Mouse (Mus musculus): Measurements from ENCODE around the gene Rd3.

Gene Rd3

GRCm38 (mm10) chr1:191957321-191957720 is 19.8 kb upstream of the Rd3 start:
- in situ Hi-C loops (cut with MboI; ENCODE audit: low pct_unique_long_range_greater_than_20kb in 1 of 2, low sequenced_read_pairs in 2 of 2, unreplicated experiment in 1 of 2): no loop called here

- in situ Hi-C loops (cut with MboI; ENCODE audit: low pct_unique_long_range_greater_than_20kb in 1 of 2, low sequenced_read_pairs in 2 of 2, unreplicated experiment in 1 of 2): no loop called here
These were observed 16.2 kb upstream of the Rd3 start for GRCm38 (mm10) chr1:191960946-191961345.

GRCm38 (mm10) chr1:191963413-191963812 is 13.8 kb upstream of the Rd3 start:
- in situ Hi-C loops (cut with MboI; ENCODE audit: low pct_unique_long_range_greater_than_20kb in 1 of 2, low sequenced_read_pairs in 2 of 2, unreplicated experiment in 1 of 2): no loop called here

GRCm38 (mm10) chr1:191963948-191964772 is 13.0 kb upstream of the Rd3 start:
- in situ Hi-C loops (cut with MboI; ENCODE audit: low pct_unique_long_range_greater_than_20kb in 1 of 2, low sequenced_read_pairs in 2 of 2, unreplicated experiment in 1 of 2): no loop called here

- in situ Hi-C loops (cut with MboI; ENCODE audit: low pct_unique_long_range_greater_than_20kb in 1 of 2, low sequenced_read_pairs in 2 of 2, unreplicated experiment in 1 of 2): no loop called here
These were observed 12.2 kb upstream of the Rd3 start for GRCm38 (mm10) chr1:191964773-191965481.

GRCm38 (mm10) chr1:191969939-191970338 is 7.2 kb upstream of the Rd3 start:
- in situ Hi-C loops (cut with MboI; ENCODE audit: low pct_unique_long_range_greater_than_20kb in 1 of 2, low sequenced_read_pairs in 2 of 2, unreplicated experiment in 1 of 2): no loop called here

GRCm38 (mm10) chr1:191974509-191975405 is 2.4 kb upstream of the Rd3 start:
- in situ Hi-C loops (cut with MboI; ENCODE audit: low pct_unique_long_range_greater_than_20kb in 1 of 2, low sequenced_read_pairs in 2 of 2, unreplicated experiment in 1 of 2): no loop called here

GRCm38 (mm10) chr1:191981426-191982102 is 4.4 kb downstream of the Rd3 start:
- in situ Hi-C loops (cut with MboI; ENCODE audit: low pct_unique_long_range_greater_than_20kb in 1 of 2, low sequenced_read_pairs in 2 of 2, unreplicated experiment in 1 of 2): no loop called here

- in situ Hi-C loops (cut with MboI; ENCODE audit: low pct_unique_long_range_greater_than_20kb in 1 of 2, low sequenced_read_pairs in 2 of 2, unreplicated experiment in 1 of 2): no loop called here
These were observed 9.7 kb downstream of the Rd3 start for GRCm38 (mm10) chr1:191986674-191987480.

GRCm38 (mm10) chr1:191987481-191987769 is 10.3 kb downstream of the Rd3 start:
- in situ Hi-C loops (cut with MboI; ENCODE audit: low pct_unique_long_range_greater_than_20kb in 1 of 2, low sequenced_read_pairs in 2 of 2, unreplicated experiment in 1 of 2): no loop called here

GRCm38 (mm10) chr1:191988646-191989045 is 11.5 kb downstream of the Rd3 start:
- in situ Hi-C loops (cut with MboI; ENCODE audit: low pct_unique_long_range_greater_than_20kb in 1 of 2, low sequenced_read_pairs in 2 of 2, unreplicated experiment in 1 of 2): no loop called here

- in situ Hi-C loops (cut with MboI; ENCODE audit: low pct_unique_long_range_greater_than_20kb in 1 of 2, low sequenced_read_pairs in 2 of 2, unreplicated experiment in 1 of 2): no loop called here
These were observed 11.9 kb downstream of the Rd3 start for GRCm38 (mm10) chr1:191989060-191989459.

GRCm38 (mm10) chr1:191989994-191990393 is 12.8 kb downstream of the Rd3 start:
- in situ Hi-C loops (cut with MboI; ENCODE audit: low pct_unique_long_range_greater_than_20kb in 1 of 2, low sequenced_read_pairs in 2 of 2, unreplicated experiment in 1 of 2): no loop called here

- in situ Hi-C loops (cut with MboI; ENCODE audit: low pct_unique_long_range_greater_than_20kb in 1 of 2, low sequenced_read_pairs in 2 of 2, unreplicated experiment in 1 of 2): no loop called here
These were observed 15.0 kb downstream of the Rd3 start for GRCm38 (mm10) chr1:191992040-191992780.

GRCm38 (mm10) chr1:191994476-191994875 is 17.3 kb downstream of the Rd3 start:
- in situ Hi-C loops (cut with MboI; ENCODE audit: low pct_unique_long_range_greater_than_20kb in 1 of 2, low sequenced_read_pairs in 2 of 2, unreplicated experiment in 1 of 2): no loop called here

- in situ Hi-C loops (cut with MboI; ENCODE audit: low pct_unique_long_range_greater_than_20kb in 1 of 2, low sequenced_read_pairs in 2 of 2, unreplicated experiment in 1 of 2): no loop called here
These were observed 18.3 kb downstream of the Rd3 start for GRCm38 (mm10) chr1:191995488-191995887.

GRCm38 (mm10) chr1:191995916-191996315 is 18.7 kb downstream of the Rd3 start:
- in situ Hi-C loops (cut with MboI; ENCODE audit: low pct_unique_long_range_greater_than_20kb in 1 of 2, low sequenced_read_pairs in 2 of 2, unreplicated experiment in 1 of 2): no loop called here
